Mouse (Mus musculus) liver, adult 10 weeks (tissue): ENCODE data around the gene Taar7b. TPM values are rescaled to one million over a fixed set of nuclear protein-coding genes. Genes with fewer than 3 reads are reported as not detected.

Source experiments
- polyA plus RNA-seq: library from polyadenylated mRNA; stranded (reverse); fragments of 350-450 nt; fragmentation: Illumina TruSeq; extraction: RNeasy Lipid Tissue Mini Kit (QIAGEN cat#74804); gene quantifications from one replicate; pipeline ENCODE4 v1.2.3, GENCODE M21; 2014; ENCODE audit warnings: low read depth, low replicate concordance

Gene Taar7b
- polyA plus RNA-seq = not detected

GRCm38 (mm10) chr10:23999639-24000038 lies at the start of gene Taar7b:
TSS of gene Taar7b (plus strand) at chr10:23999939.

DNA sequence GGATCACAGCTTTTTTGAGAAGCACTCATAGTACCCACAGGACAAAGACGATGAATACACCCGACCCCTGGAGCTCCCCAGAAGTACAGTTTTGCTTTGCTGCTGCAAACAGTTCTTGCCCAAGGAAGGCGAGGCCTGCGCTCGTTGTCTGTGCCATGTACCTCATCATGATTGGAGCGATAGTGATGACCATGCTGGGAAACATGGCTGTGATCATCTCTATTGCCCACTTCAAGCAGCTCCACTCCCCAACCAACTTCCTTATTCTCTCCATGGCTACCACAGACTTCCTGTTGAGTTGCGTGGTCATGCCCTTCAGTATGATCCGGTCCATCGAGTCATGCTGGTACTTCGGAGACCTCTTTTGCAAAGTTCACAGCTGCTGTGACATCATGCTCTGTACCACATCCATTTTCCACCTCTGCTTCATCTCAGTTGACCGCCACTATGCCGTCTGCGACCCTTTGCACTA lies 39.3 kb upstream of the Taar7b start, which contains the start of gene Taar4:
Gene Taar4, plus strand, starts transcription at position 51 of the 472 bp plus-strand sequence.

GRCm38 (mm10) chr10:23970656-23971165 lies 29.0 kb upstream of the Taar7b start, which contains the start of gene Taar5:
TSS of gene Taar5 (plus strand) at chr10:23970706.

DNA sequence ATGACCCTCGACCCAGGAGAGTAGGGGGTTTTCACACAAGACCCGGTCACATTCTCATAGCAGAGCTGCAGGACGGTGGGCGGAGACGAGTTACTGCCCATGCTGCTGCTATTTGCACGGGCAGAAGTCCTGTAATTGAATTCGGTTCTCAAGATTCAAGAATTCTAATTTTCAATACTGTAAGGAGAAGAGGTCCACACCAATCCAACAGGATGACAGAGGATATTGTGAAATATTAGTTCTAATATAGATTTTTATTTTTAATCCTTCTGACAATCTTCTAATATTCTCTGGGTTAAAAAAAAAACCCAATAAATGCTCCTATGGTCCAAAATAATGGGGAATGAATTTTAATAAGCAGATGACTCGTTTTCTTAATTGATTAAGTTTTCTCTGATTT lies 14.2 kb upstream of the Taar7b start, which contains the start of gene Taar6:
Gene Taar6, minus strand, starts transcription at position 101 of the 400 bp plus-strand sequence.

GRCm38 (mm10) chr10:23993381-23993780 lies 6.4 kb upstream of the Taar7b start, which contains the start of gene Taar7a:
TSS of gene Taar7a (minus strand) at chr10:23993481.

DNA sequence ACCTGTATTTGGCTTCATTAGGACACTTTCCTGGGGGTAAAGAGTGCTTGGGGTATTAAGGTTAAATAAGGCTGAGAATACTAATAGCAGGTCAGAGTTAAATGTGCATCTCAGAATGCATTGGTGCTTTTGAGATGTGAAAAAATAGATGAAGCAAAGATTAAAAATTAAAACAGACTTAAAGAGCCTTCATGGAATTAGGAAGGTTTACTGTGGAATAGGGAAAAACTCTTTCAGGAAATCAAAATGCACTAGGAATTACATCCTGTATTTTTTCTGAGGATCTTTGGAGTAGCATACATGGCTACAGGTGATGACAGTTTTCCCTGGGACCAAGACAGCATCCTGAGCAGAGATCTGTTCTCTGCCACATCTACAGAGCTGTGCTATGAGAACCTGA lies 27.2 kb downstream of the Taar7b start, which contains the start of gene Taar7d:
Gene Taar7d, plus strand, starts transcription at position 301 of the 400 bp plus-strand sequence.

DNA sequence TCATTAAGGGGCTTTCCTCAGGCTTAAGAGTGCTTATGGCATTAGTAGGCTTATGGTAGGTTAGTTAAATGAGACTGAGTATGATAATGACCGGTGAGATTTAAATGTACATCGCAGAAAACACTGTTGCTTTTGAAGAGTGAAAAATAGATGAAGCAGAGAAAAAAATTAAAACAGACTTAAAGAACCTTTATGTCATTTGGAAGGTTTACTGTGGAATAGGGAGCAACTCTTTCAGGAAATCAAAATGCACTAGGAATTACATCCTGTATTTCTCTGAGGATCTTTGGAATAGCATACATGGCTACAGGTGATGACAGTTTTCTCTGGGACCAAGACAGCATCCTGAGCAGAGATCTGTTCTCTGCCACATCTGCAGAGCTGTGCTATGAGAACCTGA lies 37.6 kb downstream of the Taar7b start, which contains the start of gene Taar7e:
Gene Taar7e, plus strand, starts transcription at position 301 of the 400 bp plus-strand sequence.

DNA sequence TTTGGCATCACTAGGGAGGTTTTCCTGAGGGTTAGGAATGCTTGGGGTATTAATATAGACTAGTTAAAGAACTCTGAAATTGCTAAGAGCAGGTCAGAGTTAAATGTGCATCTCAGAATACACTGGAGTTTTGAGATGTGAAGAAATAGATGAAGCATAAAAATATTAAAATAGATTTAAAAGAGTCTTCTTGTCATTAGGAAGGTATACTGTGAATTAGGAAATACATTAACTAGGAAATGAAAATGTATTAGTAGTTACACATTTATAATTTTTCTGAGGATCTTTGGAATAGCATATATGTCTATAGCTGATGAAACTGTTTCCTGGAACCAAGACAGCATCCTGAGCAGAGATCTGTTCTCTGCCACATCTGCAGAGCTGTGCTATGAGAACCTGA lies 49.5 kb downstream of the Taar7b start, which contains the start of gene Taar7f:
Gene Taar7f, plus strand, starts transcription at position 301 of the 400 bp plus-strand sequence.

Other genes with a start within 250 kb of the Taar7b start
- 168 TPM for gene Rps12, start 212.7 kb upstream of the Taar7b start, polyA plus RNA-seq
- 4.2 TPM for gene Slc18b1, start 203.0 kb upstream of the Taar7b start, polyA plus RNA-seq
- 96.8 TPM for gene Vnn3, start 148.5 kb upstream of the Taar7b start, polyA plus RNA-seq
- gene Vnn1, start 105.3 kb upstream of the Taar7b start, polyA plus RNA-seq = 114 TPM
- gene Taar1, start 79.6 kb upstream of the Taar7b start, polyA plus RNA-seq = not detected
- not detected for gene Taar2, start 61.4 kb upstream of the Taar7b start, polyA plus RNA-seq
- not detected for gene Taar3, start 50.4 kb upstream of the Taar7b start, polyA plus RNA-seq
- gene Taar4, start 39.4 kb upstream of the Taar7b start, polyA plus RNA-seq = not detected
- gene Taar5, start 29.2 kb upstream of the Taar7b start, polyA plus RNA-seq = not detected
- gene Taar6, start 14.3 kb upstream of the Taar7b start, polyA plus RNA-seq = not detected
- gene Taar7a, start 6.5 kb upstream of the Taar7b start, polyA plus RNA-seq = not detected
- not detected for gene Taar7d, start 27.3 kb downstream of the Taar7b start, polyA plus RNA-seq
- not detected for gene Taar7e, start 37.7 kb downstream of the Taar7b start, polyA plus RNA-seq
- not detected for gene Taar7f, start 49.6 kb downstream of the Taar7b start, polyA plus RNA-seq
- gene Taar8a, start 76.6 kb downstream of the Taar7b start, polyA plus RNA-seq = not detected
- not detected for gene Taar8b, start 92.4 kb downstream of the Taar7b start, polyA plus RNA-seq
- not detected for gene Taar8c, start 102.0 kb downstream of the Taar7b start, polyA plus RNA-seq
- gene Taar9, start 109.6 kb downstream of the Taar7b start, polyA plus RNA-seq = not detected
- gene Stx7, start 149.4 kb downstream of the Taar7b start, polyA plus RNA-seq = 36.6 TPM
- not detected for gene Moxd1, start 223.6 kb downstream of the Taar7b start, polyA plus RNA-seq